In genomic region chr15:82183596-82183995, GRCm38 (mm10) we compare ENCODE assay signal across 15 mouse cellular contexts. TPM values are rescaled to one million over a fixed set of nuclear protein-coding genes. Genes with fewer than 3 reads are reported as not detected.
DNase-seq lines count a peak whose midpoint lies in the region; ATAC-seq and TF ChIP-seq lines count a peak whose summit lies in the region.
"Had no signal": no experiment of that assay in that cellular context is flagged by ENCODE, and none has a peak within 500 bp of the region (broad histone marks: within the 10 kb centered on the region; RNA-seq: fewer than 3 reads in every experiment).

No protein-coding gene starts in this region.

- peak overlapping the region; percentile 48 for H3K4me2 ChIP-seq in heart, embryonic 11.5 days
- no peak overlapping the region for H3K4me2 ChIP-seq in kidney, embryonic 14.5 days (replicated peaks; ENCODE audit: low read depth, low read length)
- H3K4me2 ChIP-seq in stomach, embryonic 15.5 days = no peak overlapping the region
- no peak overlapping the region for H3K4me2 ChIP-seq in stomach, postnatal 0 days (replicated peaks; ENCODE audit: low read depth)

- H3K4me3 ChIP-seq in heart, embryonic 11.5 days (ENCODE audit: low read depth, low read length) = 0 out of 2 replicates have a peak overlapping the region, but pooled peaks have one; percentile 5
- no peak overlapping the region for H3K4me3 ChIP-seq in kidney, embryonic 14.5 days (ENCODE audit: low read length)
- H3K4me3 ChIP-seq in stomach, embryonic 15.5 days (replicated peaks) = no peak overlapping the region
- H3K4me3 ChIP-seq in stomach, postnatal 0 days (ENCODE audit: low read depth, low read length) = no peak overlapping the region
- H3K4me3 ChIP-seq: left cerebral cortex, adult 2 months; myocyte had no signal

- TF ChIP-seq CTCF in stomach, postnatal 0 days (IDR thresholded peaks at IDR 0.05; ENCODE audit: low read depth) = no peak

- DNase-seq in heart, postnatal 36 days = no peak
- no peak for DNase-seq in kidney, adult 11 months
- DNase-seq in stomach, postnatal 0 days (ENCODE audit: low spot score) = no peak
- no peak for DNase-seq in urinary bladder, adult 18-20 months (ENCODE audit: low spot score in 2 of 2)
- DNase-seq: adrenal gland, postnatal 10 days; cerebellum, adult 9-11 months; heart, adult 11 months; lung, postnatal 36 days; thymus, postnatal 4 days had no signal

- ATAC-seq in heart, embryonic 11.5 days (replicated peaks; ENCODE audit: insufficient number of reproducible peaks, low FRiP score, low TSS enrichment) = no peak
- ATAC-seq in kidney, embryonic 14.5 days (ENCODE audit: low FRiP score, low TSS enrichment) = no peak
- no peak for ATAC-seq in stomach, embryonic 15.5 days (ENCODE audit: insufficient read depth, low FRiP score, low read depth)
- no peak for ATAC-seq in stomach, postnatal 0 days (ENCODE audit: low FRiP score, low TSS enrichment)
- ATAC-seq: hindbrain, postnatal 0 days had no signal

- TF ChIP-seq EP300 in stomach, postnatal 0 days (optimal IDR thresholded peaks at IDR 0.05) = no peak

- H3K9me3 ChIP-seq in heart, embryonic 11.5 days (replicated peaks; ENCODE audit: control insufficient read depth, low read length) = peaks cover 6% of the 10 kb centered on the region; the same call in 1 of the 2 replicates
- H3K9me3 ChIP-seq in kidney, embryonic 14.5 days (ENCODE audit: control insufficient read depth, low read length) = peaks cover 6% of the 10 kb centered on the region; the same call in 1 of the 2 replicates
- no peaks in the 10 kb centered on the region for H3K9me3 ChIP-seq in stomach, embryonic 15.5 days
- 0 out of 2 replicates have a peak, but pooled peaks cover 2% of the 10 kb centered on the region for H3K9me3 ChIP-seq in stomach, postnatal 0 days (ENCODE audit: control insufficient read depth, low read length)

- 65% methylated on average over 9 of the region's 10 CpGs for WGBS in heart, embryonic 11.5 days (ENCODE audit: insufficient replicate concordance)
- WGBS in kidney, embryonic 14.5 days = 69% methylated on average over 10 of the region's 10 CpGs
- 60% methylated on average over 10 of the region's 10 CpGs for WGBS in stomach, embryonic 15.5 days
- 64% methylated on average over 10 of the region's 10 CpGs for WGBS in stomach, postnatal 0 days

- H3K4me1 ChIP-seq in heart, embryonic 11.5 days (ENCODE audit: control insufficient read depth, insufficient read depth, low read length) = peaks cover 50% of the 10 kb centered on the region
- peaks cover 9% of the 10 kb centered on the region for H3K4me1 ChIP-seq in kidney, embryonic 14.5 days (ENCODE audit: control insufficient read depth, insufficient read depth, low read length)
- H3K4me1 ChIP-seq in stomach, embryonic 15.5 days = peaks cover 3% of the 10 kb centered on the region; the same call in 1 of the 2 replicates
- H3K4me1 ChIP-seq in stomach, postnatal 0 days (replicated peaks; ENCODE audit: control insufficient read depth, insufficient read depth) = no peaks in the 10 kb centered on the region

- peak overlapping the region; percentile 66 for H3K9ac ChIP-seq in heart, embryonic 11.5 days (ENCODE audit: low read depth, low read length)
- no peak overlapping the region for H3K9ac ChIP-seq in kidney, embryonic 14.5 days (ENCODE audit: low read depth, low read length)
- H3K9ac ChIP-seq in stomach, embryonic 15.5 days = no peak overlapping the region
- H3K9ac ChIP-seq in stomach, postnatal 0 days (ENCODE audit: low read length) = no peak overlapping the region

- H3K36me3 ChIP-seq in heart, embryonic 11.5 days (ENCODE audit: control insufficient read depth, insufficient read depth, low read length) = peaks cover 51% of the 10 kb centered on the region
- H3K36me3 ChIP-seq in kidney, embryonic 14.5 days (ENCODE audit: control insufficient read depth, insufficient read depth, low read length) = peaks cover 95% of the 10 kb centered on the region
- peaks cover 95% of the 10 kb centered on the region for H3K36me3 ChIP-seq in stomach, embryonic 15.5 days
- peaks cover 82% of the 10 kb centered on the region for H3K36me3 ChIP-seq in stomach, postnatal 0 days (ENCODE audit: control insufficient read depth, insufficient read depth, low read length)

- H3K27me3 ChIP-seq in heart, embryonic 11.5 days (ENCODE audit: control insufficient read depth, insufficient read depth, low read length) = 0 out of 2 replicates have a peak, but pooled peaks cover 2% of the 10 kb centered on the region
- no peaks in the 10 kb centered on the region for H3K27me3 ChIP-seq in kidney, embryonic 14.5 days (ENCODE audit: control insufficient read depth, insufficient read depth, low read length)
- no peaks in the 10 kb centered on the region for H3K27me3 ChIP-seq in stomach, embryonic 15.5 days (replicated peaks)
- H3K27me3 ChIP-seq in stomach, postnatal 0 days (ENCODE audit: control insufficient read depth, insufficient read depth, low read length) = no peaks in the 10 kb centered on the region

- H3K27ac ChIP-seq in heart, embryonic 11.5 days (ENCODE audit: low read depth, low read length) = peak overlapping the region; percentile 88
- H3K27ac ChIP-seq in kidney, embryonic 14.5 days (ENCODE audit: low read depth, low read length) = peak overlapping the region; percentile 62; the same call in 1 of the 2 replicates
- H3K27ac ChIP-seq in stomach, embryonic 15.5 days = peak overlapping the region; percentile 40; the same call in 1 of the 2 replicates
- no peak overlapping the region for H3K27ac ChIP-seq in stomach, postnatal 0 days (replicated peaks)
- H3K27ac ChIP-seq: hindbrain, postnatal 0 days; left cerebral cortex, adult 2 months had no signal

- intact Hi-C loops in heart, postnatal 36 days (cut with DNase I) = loop anchor here (5.0 kb wide), 1 partner anchor 49 kb away; no protein-coding TSS in a partner anchor

RNA-seq across cellular contexts. Expression of gene Shisa8, which starts 29.0 kb away (rescaled TPM):
- 0.07 TPM in 1 of 2 replicates, not detected in the other for polyA plus RNA-seq in heart, embryonic 11.5 days (2014; fragmentation: Nextera tagmentation; extraction: Ambion mirVana)
- total RNA-seq in heart, postnatal 36 days (2021) = under 1 TPM; 0.14 to 0.19 TPM
- polyA plus RNA-seq in kidney, embryonic 14.5 days (2014; fragmentation: Nextera tagmentation; extraction: Ambion mirVana) = 0.80 and 1.1 TPM in 2 replicates
- 0.19 TPM in 2 replicates for polyA plus RNA-seq in stomach, embryonic 15.5 days (2015; fragmentation: Nextera tagmentation; extraction: Ambion mirVana)
- 0.06 and 0.23 TPM in 2 replicates for polyA plus RNA-seq in stomach, postnatal 0 days (2015; fragmentation: Nextera tagmentation; extraction: Ambion mirVana)

RNA-seq across cellular contexts. Expression of gene Srebf2, which starts 36.6 kb away (rescaled TPM):
- polyA plus RNA-seq in heart, embryonic 11.5 days (2014; fragmentation: Nextera tagmentation; extraction: Ambion mirVana) = 82.3 and 88.1 TPM in 2 replicates
- total RNA-seq in heart, postnatal 36 days (2021) = 10 to 100 TPM; 17.4 to 19.5 TPM
- polyA plus RNA-seq in kidney, embryonic 14.5 days (2014; fragmentation: Nextera tagmentation; extraction: Ambion mirVana) = 76.9 and 114 TPM in 2 replicates
- polyA plus RNA-seq in stomach, embryonic 15.5 days (2015; fragmentation: Nextera tagmentation; extraction: Ambion mirVana) = 152 and 167 TPM in 2 replicates
- polyA plus RNA-seq in stomach, postnatal 0 days (2015; fragmentation: Nextera tagmentation; extraction: Ambion mirVana) = 119 and 127 TPM in 2 replicates

RNA-seq across cellular contexts. Expression of gene Tnfrsf13c, which starts 40.6 kb away (rescaled TPM):
- polyA plus RNA-seq in heart, embryonic 11.5 days (2014; fragmentation: Nextera tagmentation; extraction: Ambion mirVana) = 0.29 TPM in 1 of 2 replicates, not detected in the other
- total RNA-seq in heart, postnatal 36 days (2021) = under 1 TPM; 0.28 to 0.30 TPM
- 0.12 and 0.13 TPM in 2 replicates for polyA plus RNA-seq in kidney, embryonic 14.5 days (2014; fragmentation: Nextera tagmentation; extraction: Ambion mirVana)
- polyA plus RNA-seq in stomach, embryonic 15.5 days (2015; fragmentation: Nextera tagmentation; extraction: Ambion mirVana) = 0.06 and 0.13 TPM in 2 replicates
- polyA plus RNA-seq in stomach, postnatal 0 days (2015; fragmentation: Nextera tagmentation; extraction: Ambion mirVana) = not detected in 2 replicates

RNA-seq across cellular contexts. Expression of gene Ccdc134, which starts 55.9 kb away (rescaled TPM):
- polyA plus RNA-seq in heart, embryonic 11.5 days (2014; fragmentation: Nextera tagmentation; extraction: Ambion mirVana) = 9.5 and 9.6 TPM in 2 replicates
- 1 to 10 TPM; 3.4 to 5.6 TPM for total RNA-seq in heart, postnatal 36 days (2021)
- 12.8 and 19.6 TPM in 2 replicates for polyA plus RNA-seq in kidney, embryonic 14.5 days (2014; fragmentation: Nextera tagmentation; extraction: Ambion mirVana)
- 15.5 and 15.8 TPM in 2 replicates for polyA plus RNA-seq in stomach, embryonic 15.5 days (2015; fragmentation: Nextera tagmentation; extraction: Ambion mirVana)
- 8.2 and 8.5 TPM in 2 replicates for polyA plus RNA-seq in stomach, postnatal 0 days (2015; fragmentation: Nextera tagmentation; extraction: Ambion mirVana)
